Mouse (Mus musculus) ES-E14 (cell line): ENCODE results near the gene Gm10197. TPM values are rescaled to one million over a fixed set of nuclear protein-coding genes. Genes with fewer than 3 reads are reported as not detected.

Experiments
- DNase-seq: peaks from one replicate; pipeline ENCODE4 v3.0.0-alpha.2; 2013; ENCODE audit warnings: low read depth, low spot score
- H3K27ac ChIP-seq: 2 replicates; pipeline ENCODE4 v1.5.1; 2012; ENCODE audit warnings: low read depth, mild to moderate bottlenecking, low read length, moderate library complexity, mixed read lengths; ENCODE audit not compliant: poor library complexity, insufficient read depth, severe bottlenecking
- H3K36me3 ChIP-seq: 2 replicates; pipeline ENCODE4 v1.6.1; 2012; ENCODE audit warnings: mild to moderate bottlenecking, low read length, moderate library complexity, mixed read lengths; ENCODE audit not compliant: control insufficient read depth, poor library complexity, insufficient read depth, severe bottlenecking
- H3K4me1 ChIP-seq, 2 experiments: fragments of 150-350 bp in 1 of 2; sonication (generic) in 1 of 2; 2 replicates each; pipeline ENCODE4 v1.6.1; 2012; ENCODE audit warnings: low read length in 2 of 2, mild to moderate bottlenecking in 1 of 2, mixed read lengths in 1 of 2; ENCODE audit not compliant: control insufficient read depth in 2 of 2, insufficient read depth in 2 of 2, poor library complexity in 1 of 2
- H3K4me3 ChIP-seq, 2 experiments: fragments of 150-350 bp in 1 of 2; sonication (generic) in 1 of 2; 2 replicates each; pipeline ENCODE4 v1.5.1; 2012; ENCODE audit warnings: low read length in 2 of 2, low read depth in 1 of 2, mild to moderate bottlenecking in 1 of 2, mixed read lengths in 1 of 2; ENCODE audit not compliant: insufficient read depth in 1 of 2, poor library complexity in 1 of 2, severe bottlenecking in 1 of 2
- H3K9ac ChIP-seq: 2 replicates; pipeline ENCODE4 v1.6.1; 2012; ENCODE audit warnings: low read depth, mild to moderate bottlenecking, low read length, mixed read lengths; ENCODE audit not compliant: poor library complexity, insufficient read depth, severe bottlenecking
- H3K9me3 ChIP-seq: fragments of 150-350 bp; sonication (generic); 2 replicates; pipeline ENCODE4 v1.6.1; 2012; ENCODE audit warnings: low read depth, mild to moderate bottlenecking, low read length; ENCODE audit not compliant: control insufficient read depth, insufficient read depth
- CHD2 ChIP-seq: IDR thresholded peaks from 2 replicates; pipeline ENCODE4 v1.6.1; 2014; ENCODE audit warnings: mild to moderate bottlenecking, low read depth, low read length, inconsistent platforms
- HCFC1 ChIP-seq: IDR thresholded peaks from 2 replicates; pipeline ENCODE4 v1.6.1; 2012; ENCODE audit warnings: low read length, inconsistent platforms, borderline replicate concordance; ENCODE audit not compliant: insufficient read depth
- MAFK ChIP-seq: IDR thresholded peaks from 2 replicates; pipeline ENCODE4 v1.6.1; 2014; ENCODE audit warnings: mild to moderate bottlenecking, low read depth, low read length, inconsistent platforms; ENCODE audit not compliant: insufficient read depth
- ZC3H11A ChIP-seq: IDR thresholded peaks from 2 replicates; pipeline ENCODE4 v1.6.1; 2012; ENCODE audit warnings: low read depth, mild to moderate bottlenecking, inconsistent platforms, low read length, borderline replicate concordance
- ZNF384 ChIP-seq: IDR thresholded peaks from 2 replicates; pipeline ENCODE4 v1.6.1; 2012; ENCODE audit warnings: low read depth, low read length, inconsistent platforms
- in situ Hi-C, 2 experiments: fragments of 600-800 bp; cut with MboI; formaldehyde crosslinking; loops; one replicate each; pipeline ENCODE4 v1.15.1; 2025; ENCODE audit warnings: low sequenced_read_pairs in 2 of 2, inconsistent platforms in 1 of 2; ENCODE audit not compliant: unreplicated experiment in 2 of 2
- total RNA-seq: library from RNA; depleted of rRNA; stranded (reverse); fragments of 300-350 nt; gene quantifications from 2 replicates; pipeline ENCODE4 v1.2.3, GENCODE M21; 2012

The Gm10197 gene
- total RNA-seq, 1 experiment = not detected

GRCm38 (mm10) chr19:53364963-53365362 is 6.6 kb downstream of the Gm10197 start:
- no peak for DNase-seq
- in situ Hi-C loops = loop anchor here in 1 of 2 experiments (10.0 kb wide), 1 partner anchor 120 kb away; no protein-coding TSS in a partner anchor

GRCm38 (mm10) chr19:53364551-53364950 is 7.0 kb downstream of the Gm10197 start:
- in situ Hi-C loops = loop anchor here in 1 of 2 experiments (10.0 kb wide), 1 partner anchor 120 kb away; no protein-coding TSS in a partner anchor
- Histone ChIP-seq H3K9me3 (no peaks in the 10 kb centered on the region), H3K9ac (no peak overlapping the region), H3K27ac (no peak overlapping the region), H3K4me1 (peaks cover 0 to 6% of the 10 kb centered on the region in 2 experiments; a peak in 1 of 4 replicates), H3K4me3 (no peak overlapping the region), H3K36me3 (no peaks in the 10 kb centered on the region)
- TF ChIP-seq ZNF384 = no peak
- no peak for TF ChIP-seq CHD2
- TF ChIP-seq HCFC1 = no peak
- TF ChIP-seq MAFK = no peak
- no peak for TF ChIP-seq ZC3H11A
- no peak for DNase-seq

More at GRCm38 (mm10) chr19:53364963-53365362, 6.6 kb downstream of the Gm10197 start:
- peaks cover 0 to 6% of the 10 kb centered on the region in 2 experiments; a peak in 2 of 4 replicates for H3K4me1 ChIP-seq
- no peak overlapping the region for H3K9ac ChIP-seq
- TF ChIP-seq ZNF384 = no peak
- TF ChIP-seq ZC3H11A = no peak
- TF ChIP-seq HCFC1 = no peak
- no peak for TF ChIP-seq CHD2
- TF ChIP-seq MAFK = no peak
- H3K36me3 ChIP-seq = no peaks in the 10 kb centered on the region
- no peak overlapping the region for H3K27ac ChIP-seq
- H3K4me3 ChIP-seq = no peak overlapping the region
- H3K9me3 ChIP-seq = no peaks in the 10 kb centered on the region

- Histone ChIP-seq H3K36me3 (no peaks in the 10 kb centered on the region), H3K9ac (no peak overlapping the region), H3K4me1 (no peaks in the 10 kb centered on the region), H3K27ac (no peak overlapping the region), H3K4me3 (no peak overlapping the region), H3K9me3 (no peaks in the 10 kb centered on the region)
- no peak for TF ChIP-seq ZNF384
- peak; percentile 56; the same call in 1 of the 2 replicates for TF ChIP-seq ZC3H11A
- peak; percentile 65 for DNase-seq
- in situ Hi-C loops = loop anchor here in 1 of 2 experiments (10.0 kb wide), 1 partner anchor 118 kb away; no protein-coding TSS in a partner anchor
Measured at GRCm38 (mm10) chr19:53362967-53363366, 8.6 kb downstream of the Gm10197 start.

- H3K9ac ChIP-seq = no peak overlapping the region
- no peak overlapping the region for H3K4me3 ChIP-seq
- no peak overlapping the region for H3K27ac ChIP-seq
- no peaks in the 10 kb centered on the region for H3K36me3 ChIP-seq
- in situ Hi-C loops = loop anchor here in 1 of 2 experiments (10.0 kb wide), 1 partner anchor 116 kb away; no protein-coding TSS in a partner anchor
- TF ChIP-seq HCFC1 = no peak
- no peak for TF ChIP-seq MAFK
- no peak for TF ChIP-seq ZNF384
- TF ChIP-seq CHD2 = no peak
- TF ChIP-seq ZC3H11A = no peak
- no peaks in the 10 kb centered on the region for H3K9me3 ChIP-seq
- no peak for DNase-seq
- H3K4me1 ChIP-seq = no peaks in the 10 kb centered on the region
Measured at GRCm38 (mm10) chr19:53360265-53360958, 11.2 kb downstream of the Gm10197 start.
